Mouse (Mus musculus): ENCODE results near the gene Tulp2.

The Tulp2 gene

DNA sequence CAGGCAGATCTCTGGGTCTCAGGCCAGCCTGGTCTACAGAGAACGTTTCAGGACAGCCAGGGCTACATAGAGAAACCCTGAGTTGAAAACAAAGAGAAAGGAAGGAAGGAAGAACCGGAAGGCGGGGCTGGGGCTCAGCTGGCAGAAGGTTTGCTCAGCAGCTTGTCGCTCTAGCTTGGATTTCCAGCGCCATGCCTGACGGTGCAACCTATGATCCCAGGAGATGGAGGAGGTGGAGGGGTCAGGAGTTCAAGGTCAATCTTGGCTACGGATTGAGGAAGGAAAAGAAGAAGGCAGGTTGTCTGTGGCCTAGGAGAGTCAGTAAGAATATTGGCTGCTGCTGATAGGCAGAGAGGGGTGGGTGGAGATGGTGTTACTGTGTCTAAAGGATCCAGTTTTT is 78.6 kb downstream of the Tulp2 start:
- no peak for DNase-seq

- DNase-seq, result peak; percentile 83
These were observed 79.4 kb downstream of the Tulp2 start for GRCm38 (mm10) chr7:45560843-45561623.

- DNase-seq, result no peak
These were observed 80.2 kb downstream of the Tulp2 start for GRCm38 (mm10) chr7:45561624-45562520.

DNA sequence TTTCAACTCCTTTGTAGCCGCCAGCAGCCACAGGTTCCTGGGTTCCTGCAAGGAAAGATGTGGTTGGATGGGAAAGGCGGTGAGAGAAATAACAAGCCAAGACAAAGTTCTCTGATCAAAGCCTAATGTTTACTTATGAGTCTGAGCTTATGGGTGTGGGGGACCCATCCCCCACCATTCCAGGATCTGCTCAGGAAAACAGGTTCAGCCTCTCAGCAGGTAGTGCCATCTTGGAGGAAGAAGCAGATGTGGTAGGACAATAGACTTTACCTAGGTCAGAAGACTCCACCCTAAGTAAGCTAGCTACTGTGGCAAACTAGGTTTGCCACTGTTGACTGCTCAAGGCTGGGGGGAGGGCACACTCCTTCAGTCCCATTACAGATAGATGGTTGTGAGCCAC is 83.1 kb downstream of the Tulp2 start:
- DNase-seq, result no peak

- no peak for DNase-seq
These were observed 83.8 kb downstream of the Tulp2 start for GRCm38 (mm10) chr7:45565446-45565845.

DNA sequence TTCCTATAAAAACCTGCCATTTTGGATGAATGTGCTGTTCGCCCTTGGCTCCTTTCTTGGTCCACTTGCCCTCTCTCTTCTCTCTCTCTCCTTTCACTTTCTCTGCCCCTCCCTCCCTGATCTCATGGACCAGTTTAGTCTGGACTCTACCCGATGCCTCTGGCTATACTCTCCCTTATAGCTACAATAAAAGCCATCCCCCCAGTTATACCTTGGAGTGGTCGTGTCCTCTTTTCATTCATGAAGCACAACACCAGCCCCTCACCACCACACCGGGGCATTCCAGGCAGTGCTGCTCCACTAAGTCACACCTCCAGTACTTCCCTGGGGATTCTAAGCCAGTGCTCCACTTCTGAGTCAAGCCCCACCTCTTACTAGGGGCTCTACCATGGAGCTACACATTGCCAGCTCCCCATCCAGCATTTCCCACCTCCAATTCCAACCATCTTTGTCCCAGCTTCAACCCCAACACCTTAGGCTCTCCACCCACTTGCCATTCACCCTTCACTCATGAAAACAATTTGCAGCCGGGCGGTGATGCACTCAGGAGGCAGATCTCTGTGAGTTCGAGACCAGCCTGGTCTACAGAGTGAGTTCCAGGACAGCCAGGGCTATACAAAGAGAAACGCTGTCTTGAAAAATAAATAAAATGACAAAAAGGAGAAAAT is 85.6 kb downstream of the Tulp2 start:
- DNase-seq, result no peak

DNA sequence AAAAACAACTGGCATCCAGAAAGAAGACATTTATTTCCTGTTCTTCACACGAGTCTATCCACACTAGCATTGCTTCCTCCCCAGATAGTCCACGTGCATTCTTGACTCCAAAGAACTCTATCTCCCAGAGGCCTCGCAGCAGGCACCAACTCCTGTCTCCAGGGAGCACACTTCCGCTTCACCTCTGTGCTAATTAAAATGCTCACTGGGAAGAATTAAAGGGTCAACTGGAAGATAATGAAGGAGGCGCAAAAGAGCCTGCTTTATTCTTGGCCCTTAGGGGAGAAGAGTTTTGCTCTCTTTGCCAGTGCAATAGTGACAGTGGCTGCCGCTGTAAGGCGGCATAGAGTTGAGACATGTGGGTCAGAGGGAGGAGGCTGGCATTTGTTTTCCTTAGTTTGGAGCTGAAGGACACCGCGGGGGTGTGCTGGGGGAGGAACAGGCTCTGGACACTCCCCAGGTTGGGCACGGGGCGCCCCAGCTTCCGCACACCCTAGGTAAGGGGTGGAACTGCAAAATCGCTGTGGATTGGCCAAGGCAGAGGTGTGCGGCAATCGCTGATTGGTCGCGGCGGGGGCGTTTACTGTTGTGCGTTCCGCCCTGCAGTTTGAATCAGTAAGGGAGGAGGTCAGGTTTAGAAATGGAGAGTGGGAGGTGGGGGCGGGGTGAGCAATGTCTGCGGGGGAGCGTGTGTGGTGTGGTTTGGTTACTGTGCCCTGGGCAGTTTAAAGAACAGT is 86.3 kb downstream of the Tulp2 start:
- DNase-seq, result peak; percentile 90 to 96

GRCm38 (mm10) chr7:45568601-45569473 is 87.2 kb downstream of the Tulp2 start:
- no peak for DNase-seq

DNA sequence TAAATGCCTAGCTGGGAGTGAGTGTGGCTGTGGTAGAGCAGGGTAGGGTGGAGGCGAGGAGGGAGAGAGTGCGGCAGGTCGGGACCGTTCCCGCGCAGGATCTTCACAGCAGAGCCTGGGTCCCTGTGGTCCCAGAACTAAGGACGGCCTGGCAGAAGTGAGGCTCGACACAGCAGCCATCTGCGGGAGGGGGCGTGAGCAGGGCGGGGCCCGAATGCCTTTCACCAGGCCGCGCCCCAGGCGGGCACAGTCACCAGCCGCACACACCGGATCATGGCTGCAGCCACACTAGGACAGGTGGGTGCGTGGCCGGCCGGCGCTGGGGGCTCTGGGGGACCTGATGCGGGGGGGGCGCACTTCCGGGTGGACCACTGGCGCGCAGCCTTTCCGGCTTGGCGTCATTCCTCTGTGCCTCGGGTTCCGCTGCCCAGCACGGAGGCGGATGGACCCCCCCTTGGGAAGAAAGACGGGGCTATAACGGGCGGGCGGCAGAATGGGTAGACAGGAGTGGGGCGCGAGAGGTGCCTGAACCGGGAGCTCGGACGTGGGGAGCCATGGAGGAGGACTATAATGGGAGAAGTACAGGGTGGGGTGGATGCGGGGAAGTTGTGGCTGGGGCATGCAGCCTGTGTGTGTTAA is 88.5 kb downstream of the Tulp2 start, which contains the start of gene Bcat2:
Gene Bcat2 (plus strand): TSS at position 51 of the 639 bp plus-strand sequence.
- DNase-seq, result peak; percentile 80 to 81

DNA sequence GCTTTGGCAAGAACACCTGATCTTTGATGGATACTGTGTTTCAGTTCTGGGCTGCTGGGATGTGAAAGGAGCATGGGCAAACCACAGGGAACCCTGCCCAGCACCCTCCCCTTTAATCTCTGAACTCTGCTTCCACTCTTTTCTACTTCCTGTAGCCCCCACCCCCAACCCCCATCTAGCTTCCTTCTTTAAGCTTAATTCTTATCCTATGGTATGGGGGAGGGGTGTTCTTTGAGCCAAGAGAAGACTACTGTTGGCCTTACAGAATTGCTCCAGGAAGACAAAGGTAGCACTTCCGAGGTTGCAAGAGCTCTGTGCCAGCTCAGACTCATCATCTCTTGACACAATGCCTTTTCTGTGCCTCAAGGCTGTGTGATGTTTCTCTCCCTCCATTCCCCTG is 90.3 kb downstream of the Tulp2 start:
- no peak for DNase-seq

All from cerebellum, adult 18-20 months (tissue).